Mouse (Mus musculus) ES-E14 (cell line): ENCODE measurements at regions not wholly inside any gene's neighbourhood (a gene's known extent, or its start where the extent isn't known, plus 50 kb on each side); places are given as distances from the start of the nearest gene placed in this dataset.

Source experiments
- CHD2 ChIP-seq: IDR thresholded peaks from 2 replicates; pipeline ENCODE4 v1.6.1; 2014; ENCODE audit warnings: mild to moderate bottlenecking, low read depth, low read length, inconsistent platforms
- HCFC1 ChIP-seq: IDR thresholded peaks from 2 replicates; pipeline ENCODE4 v1.6.1; 2012; ENCODE audit warnings: low read length, inconsistent platforms, borderline replicate concordance; ENCODE audit not compliant: insufficient read depth
- MAFK ChIP-seq: IDR thresholded peaks from 2 replicates; pipeline ENCODE4 v1.6.1; 2014; ENCODE audit warnings: mild to moderate bottlenecking, low read depth, low read length, inconsistent platforms; ENCODE audit not compliant: insufficient read depth
- ZC3H11A ChIP-seq: IDR thresholded peaks from 2 replicates; pipeline ENCODE4 v1.6.1; 2012; ENCODE audit warnings: low read depth, mild to moderate bottlenecking, inconsistent platforms, low read length, borderline replicate concordance

- no peak for TF ChIP-seq HCFC1
- TF ChIP-seq MAFK: no peak
- TF ChIP-seq ZC3H11A: no peak
- no peak for TF ChIP-seq CHD2
Observed at GRCm38 (mm10) chr15:51565543-51565942, 2319.2 kb upstream of the Gm7489 start.
